Mouse (Mus musculus) retina, embryonic 14.5 days (tissue): ENCODE results near the gene Anxa9.

Experiments used
- DNase-seq: peaks from one replicate; pipeline ENCODE4 v3.0.0-alpha.2; 2015; ENCODE audit warnings: low spot score

Gene Anxa9

GRCm38 (mm10) chr3:95247660-95248336 is 59.2 kb downstream of the Anxa9 start:
- DNase-seq: no peak

- no peak for DNase-seq
These were observed 60.3 kb downstream of the Anxa9 start for GRCm38 (mm10) chr3:95246465-95247231.
